Mouse (Mus musculus): ENCODE results near the gene Ribc2. TPM values are rescaled to one million over a fixed set of nuclear protein-coding genes. Genes with fewer than 3 reads are reported as not detected.
A peak's percentile ranks its signal among the peaks of the same experiment; 100 is the strongest.

Ribc2 gene
- polyA plus RNA-seq (2015; fragmentation: Nextera tagmentation; extraction: Ambion mirVana) = 0.65 and 0.78 TPM in 2 replicates

GRCm38 (mm10) chr15:85131275-85132192, at the start of gene Ribc2, which contains the start of gene Smc1b:
Gene Ribc2, plus strand, starts transcription at chr15:85132078.
Gene Smc1b, minus strand, starts transcription at chr15:85131964.
- H3K4me1 ChIP-seq = peaks cover 9% of the 10 kb centered on the region
- H3K36me3 ChIP-seq (ENCODE audit: poor library complexity, severe bottlenecking) = no peaks in the 10 kb centered on the region
- H3K27ac ChIP-seq = no peak within 1 kb of the TSS
- H3K9me3 ChIP-seq (replicated peaks) = no peaks in the 10 kb centered on the region
- peak within 1 kb of the TSS; percentile 48 for H3K9ac ChIP-seq
- peak within 1 kb of the TSS; percentile 64 for H3K4me2 ChIP-seq
- H3K27me3 ChIP-seq = no peaks in the 10 kb centered on the region
- H3K4me3 ChIP-seq = peak within 1 kb of the TSS; percentile 34
- WGBS = 39% methylated on average over 48 of the region's 58 CpGs
- peak; percentile 65; the same call in 1 of the 2 replicates for ATAC-seq

- H3K27me3 ChIP-seq = no peaks in the 10 kb centered on the region
- WGBS = 76% methylated on average over 1 of the region's 1 CpGs
- H3K9me3 ChIP-seq (replicated peaks) = no peaks in the 10 kb centered on the region
- no peak overlapping the region for H3K27ac ChIP-seq
- H3K4me3 ChIP-seq = no peak overlapping the region
- ATAC-seq = no peak
- no peaks in the 10 kb centered on the region for H3K36me3 ChIP-seq (ENCODE audit: poor library complexity, severe bottlenecking)
- H3K9ac ChIP-seq = no peak overlapping the region
- no peak overlapping the region for H3K4me2 ChIP-seq
- H3K4me1 ChIP-seq = no peaks in the 10 kb centered on the region
These were observed 46.2 kb upstream of the Ribc2 start for GRCm38 (mm10) chr15:85085641-85086040.

GRCm38 (mm10) chr15:85132193-85132520, 279 bp downstream of the Ribc2 start:
- H3K36me3 ChIP-seq (ENCODE audit: poor library complexity, severe bottlenecking) = no peaks in the 10 kb centered on the region

GRCm38 (mm10) chr15:85135143-85135542, 3.3 kb downstream of the Ribc2 start:
- no peak overlapping the region for H3K27ac ChIP-seq
- H3K4me3 ChIP-seq = no peak overlapping the region
- H3K27me3 ChIP-seq = no peaks in the 10 kb centered on the region
- no peak for ATAC-seq
- no peak overlapping the region for H3K9ac ChIP-seq
- H3K36me3 ChIP-seq (ENCODE audit: poor library complexity, severe bottlenecking) = no peaks in the 10 kb centered on the region
- no peak overlapping the region for H3K4me2 ChIP-seq
- peaks cover 9% of the 10 kb centered on the region for H3K4me1 ChIP-seq
- 44% methylated on average over 9 of the region's 9 CpGs for WGBS
- H3K9me3 ChIP-seq (replicated peaks) = no peaks in the 10 kb centered on the region

More at GRCm38 (mm10) chr15:85132193-85132520, 279 bp downstream of the Ribc2 start:
- H3K9me3 ChIP-seq (replicated peaks) = no peaks in the 10 kb centered on the region
- ATAC-seq = 0 out of 2 replicates have a peak, but pooled peaks have one; percentile 19
- H3K4me2 ChIP-seq = peak overlapping the region; percentile 64
- no peaks in the 10 kb centered on the region for H3K27me3 ChIP-seq
- peaks cover 9% of the 10 kb centered on the region for H3K4me1 ChIP-seq
- no peak overlapping the region for H3K27ac ChIP-seq
- peak overlapping the region; percentile 34 for H3K4me3 ChIP-seq
- H3K9ac ChIP-seq = peak overlapping the region; percentile 48
- WGBS = 20% methylated on average over 10 of the region's 10 CpGs

- no peak overlapping the region for H3K27ac ChIP-seq
- no peak for ATAC-seq
- no peak overlapping the region for H3K9ac ChIP-seq
- no peak overlapping the region for H3K4me3 ChIP-seq
- no peaks in the 10 kb centered on the region for H3K36me3 ChIP-seq (ENCODE audit: poor library complexity, severe bottlenecking)
- no peaks in the 10 kb centered on the region for H3K27me3 ChIP-seq
- 91% methylated on average over 10 of the region's 10 CpGs for WGBS
- no peaks in the 10 kb centered on the region for H3K9me3 ChIP-seq (replicated peaks)
- H3K4me2 ChIP-seq = no peak overlapping the region
- H3K4me1 ChIP-seq = no peaks in the 10 kb centered on the region
These were observed 9.4 kb downstream of the Ribc2 start for GRCm38 (mm10) chr15:85141290-85141689.

GRCm38 (mm10) chr15:85142441-85142840, 10.6 kb downstream of the Ribc2 start:
- H3K9ac ChIP-seq = no peak overlapping the region
- no peaks in the 10 kb centered on the region for H3K4me1 ChIP-seq
- H3K4me3 ChIP-seq = no peak overlapping the region
- no peaks in the 10 kb centered on the region for H3K36me3 ChIP-seq (ENCODE audit: poor library complexity, severe bottlenecking)
- ATAC-seq = no peak
- H3K9me3 ChIP-seq (replicated peaks) = no peaks in the 10 kb centered on the region
- no peak overlapping the region for H3K27ac ChIP-seq
- H3K4me2 ChIP-seq = no peak overlapping the region
- H3K27me3 ChIP-seq = no peaks in the 10 kb centered on the region
- WGBS = 61% methylated on average over 2 of the region's 2 CpGs

GRCm38 (mm10) chr15:85143161-85143560, 11.3 kb downstream of the Ribc2 start:
- H3K36me3 ChIP-seq (ENCODE audit: poor library complexity, severe bottlenecking) = no peaks in the 10 kb centered on the region
- H3K4me2 ChIP-seq = no peak overlapping the region
- no peak overlapping the region for H3K4me3 ChIP-seq
- no peaks in the 10 kb centered on the region for H3K27me3 ChIP-seq
- 90% methylated on average over 11 of the region's 11 CpGs for WGBS
- no peak overlapping the region for H3K9ac ChIP-seq
- H3K9me3 ChIP-seq (replicated peaks) = no peaks in the 10 kb centered on the region
- H3K4me1 ChIP-seq = no peaks in the 10 kb centered on the region
- no peak overlapping the region for H3K27ac ChIP-seq
- ATAC-seq = no peak

GRCm38 (mm10) chr15:85143747-85144146, 11.9 kb downstream of the Ribc2 start:
- WGBS = 95% methylated on average over 1 of the region's 1 CpGs
- H3K27ac ChIP-seq = no peak overlapping the region
- no peaks in the 10 kb centered on the region for H3K4me1 ChIP-seq
- no peaks in the 10 kb centered on the region for H3K36me3 ChIP-seq (ENCODE audit: poor library complexity, severe bottlenecking)
- no peaks in the 10 kb centered on the region for H3K9me3 ChIP-seq (replicated peaks)
- H3K9ac ChIP-seq = no peak overlapping the region
- H3K4me2 ChIP-seq = no peak overlapping the region
- no peak for ATAC-seq
- H3K4me3 ChIP-seq = no peak overlapping the region
- no peaks in the 10 kb centered on the region for H3K27me3 ChIP-seq

GRCm38 (mm10) chr15:85144249-85144648, 12.4 kb downstream of the Ribc2 start:
- Histone ChIP-seq H3K27me3 (no peaks in the 10 kb centered on the region), H3K9ac (no peak overlapping the region), H3K27ac (no peak overlapping the region), H3K4me3 (no peak overlapping the region), H3K4me2 (no peak overlapping the region), H3K36me3 (ENCODE audit: poor library complexity, severe bottlenecking) (no peaks in the 10 kb centered on the region), H3K4me1 (no peaks in the 10 kb centered on the region), H3K9me3 (replicated peaks) (no peaks in the 10 kb centered on the region)
- ATAC-seq = no peak
- WGBS = 88% methylated on average over 5 of the region's 5 CpGs

- peak; percentile 71 for ATAC-seq
- Histone ChIP-seq H3K4me3 (no peak overlapping the region), H3K27me3 (0 out of 2 replicates have a peak, but pooled peaks cover 5% of the 10 kb centered on the region), H3K36me3 (ENCODE audit: poor library complexity, severe bottlenecking) (no peaks in the 10 kb centered on the region), H3K4me1 (no peaks in the 10 kb centered on the region), H3K27ac (no peak overlapping the region), H3K9ac (no peak overlapping the region), H3K9me3 (replicated peaks) (no peaks in the 10 kb centered on the region), H3K4me2 (no peak overlapping the region)
- WGBS = 30% methylated on average over 13 of the region's 13 CpGs
These were observed 19.6 kb downstream of the Ribc2 start for GRCm38 (mm10) chr15:85151433-85151918.

- ATAC-seq = no peak
These were observed 20.7 kb downstream of the Ribc2 start for GRCm38 (mm10) chr15:85152577-85152976.

GRCm38 (mm10) chr15:85154091-85154490, 22.2 kb downstream of the Ribc2 start:
- H3K9me3 ChIP-seq (replicated peaks) = no peaks in the 10 kb centered on the region
- H3K4me3 ChIP-seq = no peak overlapping the region
- H3K4me2 ChIP-seq = no peak overlapping the region
- no peak overlapping the region for H3K9ac ChIP-seq
- no peaks in the 10 kb centered on the region for H3K4me1 ChIP-seq
- ATAC-seq = no peak
- no peak overlapping the region for H3K27ac ChIP-seq
- 0 out of 2 replicates have a peak, but pooled peaks cover 5% of the 10 kb centered on the region for H3K27me3 ChIP-seq
- 93% methylated on average over 3 of the region's 3 CpGs for WGBS
- H3K36me3 ChIP-seq (ENCODE audit: poor library complexity, severe bottlenecking) = no peaks in the 10 kb centered on the region

More at GRCm38 (mm10) chr15:85152577-85152976, 20.7 kb downstream of the Ribc2 start:
- H3K9ac ChIP-seq = no peak overlapping the region
- H3K4me2 ChIP-seq = no peak overlapping the region
- no peaks in the 10 kb centered on the region for H3K36me3 ChIP-seq (ENCODE audit: poor library complexity, severe bottlenecking)
- H3K9me3 ChIP-seq (replicated peaks) = no peaks in the 10 kb centered on the region
- no peak overlapping the region for H3K4me3 ChIP-seq
- no peak overlapping the region for H3K27ac ChIP-seq
- H3K4me1 ChIP-seq = no peaks in the 10 kb centered on the region
- 0 out of 2 replicates have a peak, but pooled peaks cover 5% of the 10 kb centered on the region for H3K27me3 ChIP-seq
- 81% methylated on average over 3 of the region's 3 CpGs for WGBS

Measured in forebrain, embryonic 13.5 days (tissue).